Mouse (Mus musculus) heart, postnatal 0 days (tissue): ENCODE measurements at regions not wholly inside any gene's neighbourhood (a gene's known extent, or its start where the extent isn't known, plus 50 kb on each side); places are given as distances from the start of the nearest gene placed in this dataset.

Source experiments
- ATAC-seq: fragments of 200-750 bp; cut with Nextera tagmentation; 2 replicates; pipeline ENCODE4 v1.8.0; 2017; ENCODE audit warnings: low read depth, moderate number of reproducible peaks, moderate library complexity; ENCODE audit not compliant: insufficient read depth
- DNase-seq: peaks from one replicate; pipeline ENCODE4 v3.0.0-alpha.2; 2016; ENCODE audit warnings: low spot score
- H3K27ac ChIP-seq: fragments of 300-500 bp; sonication (generic); 2 replicates; pipeline ENCODE4 v1.5.1; 2014; ENCODE audit warnings: low read depth, mild to moderate bottlenecking
- H3K27me3 ChIP-seq: fragments of 300-500 bp; sonication (generic); 2 replicates; pipeline ENCODE4 v1.6.1; 2014; ENCODE audit warnings: low read length, mixed read lengths; ENCODE audit not compliant: control insufficient read depth, insufficient read depth
- H3K36me3 ChIP-seq: fragments of 300-500 bp; sonication (generic); replicated peaks from 2 replicates; pipeline ENCODE4 v1.6.1; 2014; ENCODE audit warnings: low read length, mixed read lengths; ENCODE audit not compliant: control insufficient read depth, insufficient read depth
- H3K4me1 ChIP-seq: fragments of 300-500 bp; sonication (generic); 2 replicates; pipeline ENCODE4 v1.6.1; 2014; ENCODE audit warnings: antibody characterized with exemption; ENCODE audit not compliant: control insufficient read depth, insufficient read depth
- H3K4me2 ChIP-seq: fragments of 300-500 bp; sonication (generic); 2 replicates; pipeline ENCODE4 v1.6.1; 2014; ENCODE audit warnings: low read depth, mild to moderate bottlenecking, low read length, moderate library complexity
- H3K4me3 ChIP-seq: fragments of 300-500 bp; sonication (generic); 2 replicates; pipeline ENCODE4 v1.5.1; 2014; ENCODE audit warnings: low read depth, low read length
- H3K9ac ChIP-seq: fragments of 300-500 bp; sonication (generic); replicated peaks from 2 replicates; pipeline ENCODE4 v1.6.1; 2014; ENCODE audit warnings: low read depth, low read length, mixed read lengths
- H3K9me3 ChIP-seq: fragments of 300-500 bp; sonication (generic); replicated peaks from 2 replicates; pipeline ENCODE4 v1.6.1; 2016; ENCODE audit warnings: low read length; ENCODE audit not compliant: control insufficient read depth
- CTCF ChIP-seq: IDR thresholded peaks from 2 replicates; pipeline ENCODE4 v1.5.1; 2016; ENCODE audit warnings: antibody characterized with exemption, control low read depth, low read depth
- EP300 ChIP-seq: IDR thresholded peaks from 2 replicates; pipeline ENCODE4 v1.6.1; 2016; ENCODE audit warnings: antibody characterized with exemption, low read depth
- WGBS: fragments of 180-500 bp; shearing (Covaris S2); extraction: QIAGEN DNeasy Blood & Tissue Kit; methylation state at CpG from one replicate; pipeline ENCODE4 v1.1.7; 2014; 5-methylcytosine and 5-hydroxymethylcytosine counted together

GRCm38 (mm10) chr12:35284345-35284744 lies 237.4 kb downstream of the Snx13 start:
- Histone ChIP-seq H3K27me3 (no peaks in the 10 kb centered on the region), H3K9me3 (no peaks in the 10 kb centered on the region), H3K36me3 (no peaks in the 10 kb centered on the region), H3K4me1 (peaks cover 6% of the 10 kb centered on the region; the same call in 1 of the 2 replicates), H3K27ac (no peak overlapping the region), H3K9ac (no peak overlapping the region), H3K4me2 (no peak overlapping the region), H3K4me3 (no peak overlapping the region)
- ATAC-seq (no peak), DNase-seq (no peak)
- TF ChIP-seq EP300 (no peak), CTCF (no peak)
- 30% methylated on average over 2 of the region's 2 CpGs for WGBS

- Histone ChIP-seq H3K27ac (no peak overlapping the region), H3K4me2 (no peak overlapping the region), H3K4me1 (peaks cover 6% of the 10 kb centered on the region; the same call in 1 of the 2 replicates), H3K36me3 (no peaks in the 10 kb centered on the region), H3K9ac (no peak overlapping the region), H3K9me3 (no peaks in the 10 kb centered on the region), H3K27me3 (no peaks in the 10 kb centered on the region), H3K4me3 (no peak overlapping the region)
- no peak for ATAC-seq
- TF ChIP-seq CTCF (no peak), EP300 (no peak)
- WGBS = 65% methylated on average over 5 of the region's 5 CpGs
- no peak for DNase-seq
These were observed 236.9 kb downstream of the Snx13 start for GRCm38 (mm10) chr12:35283925-35284324.

- Histone ChIP-seq H3K36me3 (no peaks in the 10 kb centered on the region), H3K4me2 (no peak overlapping the region), H3K4me3 (no peak overlapping the region), H3K9ac (no peak overlapping the region), H3K27ac (no peak overlapping the region), H3K9me3 (no peaks in the 10 kb centered on the region), H3K27me3 (no peaks in the 10 kb centered on the region), H3K4me1 (peaks cover 6% of the 10 kb centered on the region; the same call in 1 of the 2 replicates)
- no peak for DNase-seq
- ATAC-seq = no peak
- TF ChIP-seq CTCF (no peak), EP300 (no peak)
These were observed 236.4 kb downstream of the Snx13 start for GRCm38 (mm10) chr12:35283407-35283806.

- no peak for ATAC-seq
These were observed 222.5 kb downstream of the Snx13 start for GRCm38 (mm10) chr12:35269465-35269864.

GRCm38 (mm10) chr12:35268006-35268405 lies 221.0 kb downstream of the Snx13 start:
- Histone ChIP-seq H3K27ac (no peak overlapping the region), H3K27me3 (no peaks in the 10 kb centered on the region), H3K9ac (no peak overlapping the region), H3K36me3 (no peaks in the 10 kb centered on the region), H3K4me1 (no peaks in the 10 kb centered on the region), H3K4me3 (no peak overlapping the region), H3K9me3 (no peaks in the 10 kb centered on the region), H3K4me2 (no peak overlapping the region)
- ATAC-seq (no peak), DNase-seq (no peak)
- WGBS = 55% methylated on average over 2 of the region's 2 CpGs
- TF ChIP-seq CTCF = no peak
- TF ChIP-seq EP300 = no peak

More at GRCm38 (mm10) chr12:35269465-35269864, 222.5 kb downstream of the Snx13 start:
- no peaks in the 10 kb centered on the region for H3K9me3 ChIP-seq
- no peak overlapping the region for H3K27ac ChIP-seq
- no peak overlapping the region for H3K4me3 ChIP-seq
- H3K4me1 ChIP-seq = no peaks in the 10 kb centered on the region
- H3K36me3 ChIP-seq = no peaks in the 10 kb centered on the region
- no peak for TF ChIP-seq EP300
- TF ChIP-seq CTCF = no peak
- DNase-seq = no peak
- H3K9ac ChIP-seq = no peak overlapping the region
- H3K4me2 ChIP-seq = no peak overlapping the region
- no peaks in the 10 kb centered on the region for H3K27me3 ChIP-seq

- DNase-seq (no peak), ATAC-seq (no peak)
- no peak for TF ChIP-seq EP300
- TF ChIP-seq CTCF = no peak
- Histone ChIP-seq H3K4me2 (no peak overlapping the region), H3K27ac (no peak overlapping the region), H3K9ac (no peak overlapping the region), H3K4me1 (no peaks in the 10 kb centered on the region), H3K9me3 (no peaks in the 10 kb centered on the region), H3K27me3 (no peaks in the 10 kb centered on the region), H3K36me3 (no peaks in the 10 kb centered on the region), H3K4me3 (no peak overlapping the region)
- 45% methylated on average over 6 of the region's 6 CpGs for WGBS
These were observed 220.2 kb downstream of the Snx13 start for GRCm38 (mm10) chr12:35267023-35267654.
